Mouse (Mus musculus) right cerebral cortex, postnatal 10 days (tissue): ENCODE results near the gene Zfp385b.

Experiments used
- DNase-seq, 2 experiments: peaks; one replicate each; pipeline ENCODE4 v3.0.0; 2021; ENCODE audit warnings: low spot score in 2 of 2

The Zfp385b gene

DNA sequence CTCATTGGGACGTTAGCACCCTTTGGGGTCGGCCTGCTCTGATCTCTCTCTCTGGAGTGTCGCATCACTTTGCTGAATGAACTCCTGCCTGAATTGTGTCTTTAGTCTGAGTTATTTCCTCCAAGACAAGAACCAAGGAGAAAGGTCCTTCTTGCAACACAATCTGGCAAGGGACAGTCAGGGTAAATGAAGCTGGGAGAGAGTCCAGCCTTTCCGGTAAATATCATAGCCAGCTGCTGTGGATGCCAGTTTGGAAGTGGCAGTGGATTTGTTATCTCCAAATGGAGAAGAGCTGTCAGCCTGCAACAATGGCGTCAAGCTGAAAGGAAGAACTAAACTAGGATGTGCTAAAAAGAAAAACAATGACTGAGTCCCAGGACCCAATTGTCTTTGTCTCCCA lies 436.7 kb downstream of the Zfp385b start:
- no peak for DNase-seq

GRCm38 (mm10) chr2:77379907-77380306 lies 439.5 kb downstream of the Zfp385b start:
- DNase-seq: no peak

DNA sequence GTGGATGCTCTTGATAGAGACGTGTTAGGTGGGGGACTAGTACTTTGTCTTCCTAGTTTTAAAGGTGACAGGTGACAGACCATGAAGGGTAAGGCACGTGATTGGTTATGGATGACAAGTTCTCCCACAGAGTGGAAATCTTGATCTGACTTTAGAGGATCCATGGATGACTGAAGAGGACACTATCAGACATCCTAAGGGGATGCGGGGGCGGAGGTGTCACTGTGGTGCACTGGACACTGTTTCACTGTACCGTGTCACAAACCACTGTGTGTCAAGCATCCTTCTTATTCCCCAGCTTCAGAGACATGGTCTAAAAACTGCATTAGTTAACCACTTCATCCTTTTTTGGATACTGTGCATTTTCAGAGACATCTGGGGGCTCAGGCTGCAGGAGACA lies 440.1 kb downstream of the Zfp385b start:
- DNase-seq: no peak

- DNase-seq: no peak
Measured at GRCm38 (mm10) chr2:77376823-77377222, 442.6 kb downstream of the Zfp385b start.

- no peak for DNase-seq
Measured at GRCm38 (mm10) chr2:77375155-77375554, 444.3 kb downstream of the Zfp385b start.

- no peak for DNase-seq
Measured at GRCm38 (mm10) chr2:77369174-77369573, 450.3 kb downstream of the Zfp385b start.
